Mouse (Mus musculus) gastrocnemius, adult 18-20 months (tissue): Measurements from ENCODE around the gene Med11. TPM values are rescaled to one million over a fixed set of nuclear protein-coding genes. Genes with fewer than 3 reads are reported as not detected.

Experiments used
- DNase-seq: peaks from one replicate; pipeline ENCODE4 v3.0.0; 2021; ENCODE audit warnings: low spot score
- microRNA-seq: library from miRNA; unstranded; fragments of <30 nt; microRNA quantifications from one replicate; pipeline ENCODE4 v1.2.0, GENCODE M21; 2021
- total RNA-seq, 2 experiments: library from RNA; stranded (reverse); gene quantifications; 2 replicates each; pipeline ENCODE4 v1.2.3; 2021

Med11 gene
- total RNA-seq, 2 experiments from 2014 or later = 4.2 to 4.9 TPM

- DNase-seq = no peak
Observed at GRCm38 (mm10) chr11:70502018-70502417, 50.3 kb downstream of the Med11 start.

Small RNA genes lying within 50 kb of the gene (microRNA-seq; reads per million reads assigned to microRNA genes)
- gene Mir7115 = not detected

Other genes with a start within 250 kb of the Med11 start
- under 1 TPM in 1 of 2 experiments, not detected in 1; 0.50 TPM for gene Slc16a11, start 239.2 kb upstream of the Med11 start, total RNA-seq
- gene Slc16a13, start 230.9 kb upstream of the Med11 start, total RNA-seq = under 1 TPM; 0.14 to 0.50 TPM
- 1 to 10 TPM in 1 of 2 experiments, under 1 TPM in 1; 0.82 to 5.1 TPM for gene Bcl6b, start 222.1 kb upstream of the Med11 start, total RNA-seq
- 10 to 100 TPM; 30.3 to 30.7 TPM for gene 0610010K14Rik, start 214.0 kb upstream of the Med11 start, total RNA-seq
- 1 to 10 TPM; 3.2 to 3.3 TPM for gene Gm21988, start 212.1 kb upstream of the Med11 start, total RNA-seq
- gene Rnasek, start 212.1 kb upstream of the Med11 start, total RNA-seq = 100 to 1,000 TPM; 120 to 133 TPM
- 1 to 10 TPM; 1.2 to 1.5 TPM for gene Alox12, start 196.6 kb upstream of the Med11 start, total RNA-seq
- gene Alox12e, start 129.3 kb upstream of the Med11 start, total RNA-seq = not detected
- under 1 TPM; 0.12 to 0.34 TPM for gene Alox15, start 99.9 kb upstream of the Med11 start, total RNA-seq
- gene Pelp1, start 41.9 kb upstream of the Med11 start, total RNA-seq = 10 to 100 TPM; 17.9 to 19.2 TPM
- 1 to 10 TPM; 7.6 to 9.0 TPM for gene Arrb2, start 19.3 kb upstream of the Med11 start, total RNA-seq
- under 1 TPM; 0.19 to 0.25 TPM for gene Zmynd15, start 7.5 kb downstream of the Med11 start, total RNA-seq
- gene Cxcl16, start 8.1 kb downstream of the Med11 start, total RNA-seq = 1 to 10 TPM in 1 of 2 experiments, under 1 TPM in 1; 0.73 to 1.2 TPM
- gene Tm4sf5, start 53.3 kb downstream of the Med11 start, total RNA-seq = not detected
- gene Vmo1, start 62.7 kb downstream of the Med11 start, total RNA-seq = not detected
- not detected for gene Gltpd2, start 67.3 kb downstream of the Med11 start, total RNA-seq
- 100 to 1,000 TPM; 226 to 241 TPM for gene Psmb6, start 73.4 kb downstream of the Med11 start, total RNA-seq
- gene Gm40193, start 81.0 kb downstream of the Med11 start, total RNA-seq = not detected
- gene Pld2, start 88.1 kb downstream of the Med11 start, total RNA-seq = 10 to 100 TPM; 12.2 to 17.7 TPM
- gene Mink1, start 111.0 kb downstream of the Med11 start, total RNA-seq = 10 to 100 TPM; 28.8 to 34.1 TPM
- gene 4930544D05Rik, start 163.9 kb downstream of the Med11 start, total RNA-seq = not detected
- 10 to 100 TPM; 14.7 to 20.6 TPM for gene Chrne, start 167.3 kb downstream of the Med11 start, total RNA-seq
- under 1 TPM in 1 of 2 experiments, not detected in 1; 0.09 TPM for gene Gp1ba, start 187.2 kb downstream of the Med11 start, total RNA-seq
- 10 to 100 TPM; 35.3 to 37.2 TPM for gene Rnf167, start 195.3 kb downstream of the Med11 start, total RNA-seq
- 100 to 1,000 TPM; 292 to 304 TPM for gene Slc25a11, start 195.6 kb downstream of the Med11 start, total RNA-seq
- gene Pfn1, start 202.7 kb downstream of the Med11 start, total RNA-seq = 100 to 1,000 TPM; 217 to 233 TPM
- 1,000 to 10,000 TPM; 5,616 to 7,081 TPM for gene Eno3, start 205.3 kb downstream of the Med11 start, total RNA-seq
- gene Spag7, start 217.5 kb downstream of the Med11 start, total RNA-seq = 100 to 1,000 TPM in 1 of 2 experiments, 10 to 100 TPM in 1; 83.4 to 103 TPM
- 10 to 100 TPM; 40.6 TPM for gene Camta2, start 236.2 kb downstream of the Med11 start, total RNA-seq
- 1 to 10 TPM; 4.1 to 6.4 TPM for gene Inca1, start 248.2 kb downstream of the Med11 start, total RNA-seq
- gene Kif1c, start 248.6 kb downstream of the Med11 start, total RNA-seq = 100 to 1,000 TPM; 587 to 632 TPM